Mouse (Mus musculus) spleen, adult 12 weeks (tissue): ENCODE results near the gene Egfl8.

ENCODE experiments used
- DNase-seq: peaks from one replicate; pipeline ENCODE4 v3.0.0; 2022; ENCODE audit warnings: low spot score

The Egfl8 gene

DNA sequence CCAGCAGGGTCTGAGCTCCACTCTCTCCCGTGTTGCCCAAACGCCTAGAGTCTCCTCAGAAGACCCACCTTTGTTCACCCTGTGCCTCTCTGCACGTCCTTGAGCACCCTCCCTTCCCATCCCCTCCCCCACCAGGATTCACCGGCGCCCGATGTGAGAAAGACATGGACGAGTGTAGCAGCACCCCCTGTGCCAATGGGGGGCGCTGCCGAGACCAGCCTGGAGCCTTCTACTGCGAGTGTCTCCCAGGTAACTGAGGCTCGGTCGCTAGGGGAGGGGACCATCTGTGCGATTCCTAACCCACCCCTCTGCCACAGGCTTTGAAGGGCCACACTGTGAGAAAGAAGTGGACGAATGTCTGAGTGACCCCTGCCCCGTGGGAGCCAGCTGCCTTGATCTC is 43.4 kb downstream of the Egfl8 start:
- no peak for DNase-seq

GRCm38 (mm10) chr17:34571875-34572274 is 43.9 kb downstream of the Egfl8 start:
- DNase-seq = no peak

- DNase-seq = no peak
These were observed 45.9 kb downstream of the Egfl8 start for GRCm38 (mm10) chr17:34569919-34570318.

DNA sequence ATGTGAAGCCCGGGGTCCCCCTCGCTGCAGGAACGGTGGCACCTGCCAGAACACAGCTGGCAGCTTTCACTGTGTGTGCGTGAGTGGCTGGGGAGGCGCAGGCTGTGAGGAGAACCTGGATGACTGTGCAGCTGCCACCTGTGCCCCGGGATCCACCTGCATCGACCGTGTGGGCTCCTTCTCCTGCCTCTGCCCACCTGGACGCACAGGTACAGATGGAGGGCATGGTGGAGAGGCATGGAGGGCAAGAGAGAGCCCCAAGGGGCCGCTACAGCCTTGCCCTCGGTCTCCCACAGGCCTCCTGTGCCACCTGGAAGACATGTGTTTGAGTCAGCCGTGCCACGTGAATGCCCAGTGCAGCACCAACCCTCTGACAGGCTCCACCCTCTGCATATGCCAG is 47.4 kb downstream of the Egfl8 start:
- no peak for DNase-seq

DNA sequence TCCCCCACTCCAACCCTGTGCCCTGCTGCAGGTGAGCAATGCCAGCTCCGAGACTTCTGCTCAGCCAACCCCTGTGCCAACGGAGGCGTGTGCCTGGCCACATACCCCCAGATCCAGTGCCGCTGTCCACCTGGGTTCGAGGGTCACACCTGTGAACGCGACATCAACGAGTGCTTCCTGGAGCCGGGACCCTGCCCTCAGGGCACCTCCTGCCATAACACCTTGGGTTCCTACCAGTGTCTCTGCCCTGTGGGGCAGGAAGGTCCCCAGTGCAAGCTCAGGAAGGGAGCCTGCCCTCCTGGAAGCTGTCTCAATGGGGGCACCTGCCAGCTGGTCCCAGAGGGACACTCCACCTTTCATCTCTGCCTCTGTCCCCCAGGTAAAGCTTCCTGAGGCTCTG is 48.5 kb downstream of the Egfl8 start:
- DNase-seq = no peak

DNA sequence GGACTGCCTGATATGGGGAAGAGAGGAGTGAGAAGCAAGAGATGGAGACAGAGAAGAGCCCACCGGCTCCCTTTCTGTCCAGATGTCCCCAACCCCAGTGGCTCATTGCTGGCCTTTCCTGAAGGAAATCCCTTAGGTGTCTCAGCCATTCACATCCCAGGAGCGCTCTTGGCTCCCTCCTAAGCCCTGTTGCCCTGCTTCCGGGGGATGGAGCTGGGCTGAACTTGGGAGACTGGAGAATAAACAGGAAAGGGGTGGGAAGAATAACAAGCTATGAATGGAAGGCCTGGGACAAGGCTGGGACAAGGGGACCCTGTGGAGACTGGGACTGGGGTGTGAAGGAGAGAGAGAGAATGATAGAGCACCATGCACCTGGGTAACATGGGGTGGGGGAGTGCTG is 51.0 kb downstream of the Egfl8 start:
- DNase-seq = no peak

GRCm38 (mm10) chr17:34564003-34564421 is 51.8 kb downstream of the Egfl8 start, which contains the start of gene Notch4:
Gene Notch4, plus strand, starts transcription at chr17:34564268.
- no peak for DNase-seq

DNA sequence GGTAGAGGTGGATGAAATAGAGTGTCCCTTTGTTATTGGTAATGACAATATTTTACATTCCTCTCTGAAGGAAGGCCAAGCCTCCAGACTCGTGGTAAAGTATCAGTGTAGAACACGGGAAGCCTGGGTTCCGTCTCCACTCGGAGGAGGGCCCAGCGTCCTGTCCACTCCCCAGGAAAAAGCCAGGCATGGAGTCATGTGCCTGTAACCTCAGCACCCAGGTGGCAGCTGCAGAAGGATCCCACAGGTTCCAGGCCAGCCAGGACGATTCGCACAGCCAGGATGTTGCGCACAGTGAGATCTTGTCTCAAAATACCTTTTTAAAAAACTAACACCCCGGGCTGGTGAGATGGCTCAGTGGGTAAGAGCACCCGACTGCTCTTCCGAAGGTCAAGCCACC is 52.4 kb downstream of the Egfl8 start:
- DNase-seq = no peak
